Mouse (Mus musculus) midbrain, embryonic 14.5 days (tissue): Measurements from ENCODE around the gene Aldh3b3. TPM values are rescaled to one million over a fixed set of nuclear protein-coding genes. Genes with fewer than 3 reads are reported as not detected.

ENCODE experiments used
- ATAC-seq: fragments of 200-750 bp; cut with Nextera tagmentation; 2 replicates; pipeline ENCODE4 v1.8.0; 2017; ENCODE audit warnings: moderate number of reproducible peaks, moderate library complexity; ENCODE audit not compliant: low FRiP score, low TSS enrichment
- DNase-seq: peaks from one replicate; pipeline ENCODE4 v3.0.0-alpha.2; 2015
- H3K27ac ChIP-seq: fragments of 300-500 bp; sonication (generic); replicated peaks from 2 replicates; pipeline ENCODE4 v1.5.1; 2014; ENCODE audit warnings: mild to moderate bottlenecking, low read depth, low read length, moderate library complexity
- H3K27me3 ChIP-seq: fragments of 300-500 bp; sonication (generic); 2 replicates; pipeline ENCODE4 v1.6.1; 2014; ENCODE audit warnings: low read length, control low read depth, mixed read lengths; ENCODE audit not compliant: control insufficient read depth, insufficient read depth
- H3K36me3 ChIP-seq: fragments of 300-500 bp; sonication (generic); 2 replicates; pipeline ENCODE4 v1.6.1; 2014; ENCODE audit warnings: low read length, control low read depth; ENCODE audit not compliant: control insufficient read depth, insufficient read depth
- H3K4me1 ChIP-seq: fragments of 300-500 bp; sonication (generic); 2 replicates; pipeline ENCODE4 v1.6.1; 2014; ENCODE audit warnings: mild to moderate bottlenecking, antibody characterized with exemption, low read length, control low read depth; ENCODE audit not compliant: control insufficient read depth, insufficient read depth
- H3K4me2 ChIP-seq: fragments of 300-500 bp; sonication (generic); 2 replicates; pipeline ENCODE4 v1.6.1; 2014; ENCODE audit warnings: mild to moderate bottlenecking, low read length, moderate library complexity
- H3K4me3 ChIP-seq: fragments of 300-500 bp; sonication (generic); replicated peaks from 2 replicates; pipeline ENCODE4 v1.5.1; 2014; ENCODE audit warnings: low read depth, low read length
- H3K9ac ChIP-seq: fragments of 300-500 bp; sonication (generic); replicated peaks from 2 replicates; pipeline ENCODE4 v1.6.1; 2014; ENCODE audit warnings: mild to moderate bottlenecking, low read length, moderate library complexity
- H3K9me3 ChIP-seq: fragments of 300-500 bp; sonication (generic); 2 replicates; pipeline ENCODE4 v1.6.1; 2016; ENCODE audit warnings: low read length, control low read depth, mixed read lengths; ENCODE audit not compliant: control insufficient read depth
- WGBS: fragments of 180-500 bp; shearing (Covaris S2); extraction: QIAGEN DNeasy Blood & Tissue Kit; methylation state at CpG from one replicate; pipeline ENCODE4 v1.1.7; 2014; 5-methylcytosine and 5-hydroxymethylcytosine counted together
- polyA plus RNA-seq: library from polyadenylated mRNA; unstranded; fragments of >200 nt; fragmentation: Nextera tagmentation; extraction: Ambion mirVana; gene quantifications from 2 replicates; pipeline ENCODE4 v1.2.1, GENCODE M21; 2014

The Aldh3b3 gene
- polyA plus RNA-seq, 1 experiment from 2014 or later = not detected

- peaks cover 57% of the 10 kb centered on the region for H3K36me3 ChIP-seq
- no peaks in the 10 kb centered on the region for H3K9me3 ChIP-seq
- peaks cover 10% of the 10 kb centered on the region for H3K4me1 ChIP-seq
- no peak for ATAC-seq
- no peaks in the 10 kb centered on the region for H3K27me3 ChIP-seq
- DNase-seq = no peak
- no peak overlapping the region for H3K4me2 ChIP-seq
- H3K27ac ChIP-seq = no peak overlapping the region
- WGBS = 95% methylated on average over 8 of the region's 8 CpGs
- no peak overlapping the region for H3K9ac ChIP-seq
- H3K4me3 ChIP-seq = no peak overlapping the region
Measured at GRCm38 (mm10) chr19:4005971-4006370, 47.5 kb downstream of the Aldh3b3 start.

- H3K9me3 ChIP-seq = no peaks in the 10 kb centered on the region
- H3K27me3 ChIP-seq = no peaks in the 10 kb centered on the region
- WGBS = 93% methylated on average over 5 of the region's 5 CpGs
- H3K4me1 ChIP-seq = peaks cover 9% of the 10 kb centered on the region
- ATAC-seq = no peak
- H3K4me3 ChIP-seq = no peak overlapping the region
- DNase-seq = no peak
- H3K36me3 ChIP-seq = peaks cover 49% of the 10 kb centered on the region
- H3K9ac ChIP-seq = no peak overlapping the region
- peak overlapping the region; percentile 75; the same call in 1 of the 2 replicates for H3K4me2 ChIP-seq
- no peak overlapping the region for H3K27ac ChIP-seq
Measured at GRCm38 (mm10) chr19:4011086-4011485, 52.6 kb downstream of the Aldh3b3 start.

- under 1% methylated on average over 45 of the region's 45 CpGs for WGBS
Measured at GRCm38 (mm10) chr19:4012432-4013022, 54.1 kb downstream of the Aldh3b3 start, which contains the start of gene Ndufv1. Gene Ndufv1, minus strand, starts transcription at chr19:4012806.

GRCm38 (mm10) chr19:4013066-4013465, 54.6 kb downstream of the Aldh3b3 start:
- peaks cover 9% of the 10 kb centered on the region for H3K4me1 ChIP-seq
- peak overlapping the region; percentile 43 for H3K4me2 ChIP-seq
- H3K9ac ChIP-seq = no peak overlapping the region
- peaks cover 29% of the 10 kb centered on the region for H3K36me3 ChIP-seq
- peak overlapping the region; percentile 82 for H3K4me3 ChIP-seq
- ATAC-seq = peak; percentile 34; the same call in 1 of the 2 replicates
- H3K27ac ChIP-seq = no peak overlapping the region
- WGBS = 26% methylated on average over 9 of the region's 9 CpGs
- H3K27me3 ChIP-seq = no peaks in the 10 kb centered on the region
- no peaks in the 10 kb centered on the region for H3K9me3 ChIP-seq
- no peak for DNase-seq

More at GRCm38 (mm10) chr19:4012432-4013022, 54.1 kb downstream of the Aldh3b3 start, which contains the start of gene Ndufv1:
- ATAC-seq (peak; percentile 99), DNase-seq (peak; percentile 99)
- H3K27me3 ChIP-seq = no peaks in the 10 kb centered on the region
- peaks cover 34% of the 10 kb centered on the region for H3K36me3 ChIP-seq
- H3K27ac ChIP-seq = peak within 1 kb of the TSS; percentile 73
- peak within 1 kb of the TSS; percentile 82 for H3K4me3 ChIP-seq
- H3K9ac ChIP-seq = peak within 1 kb of the TSS; percentile 74
- peaks cover 9% of the 10 kb centered on the region for H3K4me1 ChIP-seq
- H3K4me2 ChIP-seq = peak within 1 kb of the TSS; percentile 75
- H3K9me3 ChIP-seq = no peaks in the 10 kb centered on the region

DNA sequence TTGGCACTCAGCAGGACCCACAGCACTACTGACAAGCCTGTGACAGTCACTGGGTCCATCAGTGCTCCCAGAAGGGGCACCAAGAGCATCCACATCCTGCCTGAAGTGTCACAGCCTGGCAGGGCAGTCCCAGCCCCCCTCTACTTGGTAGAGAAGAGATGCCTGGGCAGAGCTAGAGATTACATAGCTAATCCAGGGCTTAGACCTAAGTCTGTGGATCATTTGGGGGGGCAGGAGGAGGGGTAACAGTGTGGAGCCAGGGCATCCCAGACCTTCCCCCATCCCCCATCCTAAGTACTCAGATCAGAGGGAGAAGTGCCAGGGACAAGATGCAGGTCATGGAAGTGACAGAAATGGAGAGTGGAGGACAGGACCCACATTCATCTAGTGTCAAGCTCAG, 56.4 kb downstream of the Aldh3b3 start:
- H3K4me3 ChIP-seq = no peak overlapping the region
- peaks cover 9% of the 10 kb centered on the region for H3K4me1 ChIP-seq
- ATAC-seq = no peak
- no peak overlapping the region for H3K9ac ChIP-seq
- H3K9me3 ChIP-seq = no peaks in the 10 kb centered on the region
- no peak overlapping the region for H3K27ac ChIP-seq
- H3K4me2 ChIP-seq = no peak overlapping the region
- H3K27me3 ChIP-seq = no peaks in the 10 kb centered on the region
- no peak for DNase-seq
- H3K36me3 ChIP-seq = peaks cover 12% of the 10 kb centered on the region

GRCm38 (mm10) chr19:4015635-4016034, 57.2 kb downstream of the Aldh3b3 start:
- DNase-seq = no peak
- no peak overlapping the region for H3K4me3 ChIP-seq
- no peaks in the 10 kb centered on the region for H3K9me3 ChIP-seq
- H3K36me3 ChIP-seq = peaks cover 5% of the 10 kb centered on the region; the same call in 1 of the 2 replicates
- H3K27ac ChIP-seq = no peak overlapping the region
- H3K4me2 ChIP-seq = no peak overlapping the region
- H3K4me1 ChIP-seq = peaks cover 9% of the 10 kb centered on the region
- no peak overlapping the region for H3K9ac ChIP-seq
- 73% methylated on average over 5 of the region's 5 CpGs for WGBS
- no peaks in the 10 kb centered on the region for H3K27me3 ChIP-seq
- ATAC-seq = no peak

- Histone ChIP-seq H3K27ac (no peak overlapping the region), H3K4me1 (no peaks in the 10 kb centered on the region), H3K4me3 (no peak overlapping the region), H3K9me3 (no peaks in the 10 kb centered on the region), H3K4me2 (no peak overlapping the region), H3K27me3 (no peaks in the 10 kb centered on the region), H3K36me3 (no peaks in the 10 kb centered on the region), H3K9ac (no peak overlapping the region)
- ATAC-seq = no peak
- DNase-seq = no peak
- WGBS = 65% methylated on average over 10 of the region's 10 CpGs
Measured at GRCm38 (mm10) chr19:4017921-4018587, 59.6 kb downstream of the Aldh3b3 start.

GRCm38 (mm10) chr19:4018743-4019583, 60.5 kb downstream of the Aldh3b3 start:
- Histone ChIP-seq H3K9me3 (no peaks in the 10 kb centered on the region), H3K4me2 (no peak overlapping the region), H3K36me3 (no peaks in the 10 kb centered on the region), H3K27ac (no peak overlapping the region), H3K4me1 (no peaks in the 10 kb centered on the region), H3K27me3 (no peaks in the 10 kb centered on the region), H3K9ac (no peak overlapping the region; the same call in 1 of the 2 replicates), H3K4me3 (no peak overlapping the region)
- DNase-seq (peak; percentile 88), ATAC-seq (0 out of 2 replicates have a peak, but pooled peaks have one; percentile 43)
- 27% methylated on average over 18 of the region's 18 CpGs for WGBS
